Mouse (Mus musculus) bone marrow macrophage, adult 2 months (primary cell): ENCODE data around the gene Pdpk1.

ENCODE experiments used
- CTCF ChIP-seq: IDR thresholded peaks from 2 replicates; pipeline ENCODE4 v1.5.1; 2012; ENCODE audit warnings: low read depth, mild to moderate bottlenecking, low read length, moderate library complexity
- POLR2A ChIP-seq: IDR thresholded peaks from 2 replicates; pipeline ENCODE4 v1.6.1; 2012; ENCODE audit warnings: mild to moderate bottlenecking, low read depth, low read length, borderline replicate concordance

- no peak for TF ChIP-seq CTCF
- TF ChIP-seq POLR2A, result no peak
Measured at GRCm38 (mm10) chr17:24195349-24195748, 44.6 kb upstream of the Pdpk1 start.
